Mouse (Mus musculus): ENCODE results near the gene Dapk3. TPM values are rescaled to one million over a fixed set of nuclear protein-coding genes. Genes with fewer than 3 reads are reported as not detected.

Gene Dapk3
- polyA plus RNA-seq (2017; shearing (Covaris generic)) = 10.4 TPM

DNA sequence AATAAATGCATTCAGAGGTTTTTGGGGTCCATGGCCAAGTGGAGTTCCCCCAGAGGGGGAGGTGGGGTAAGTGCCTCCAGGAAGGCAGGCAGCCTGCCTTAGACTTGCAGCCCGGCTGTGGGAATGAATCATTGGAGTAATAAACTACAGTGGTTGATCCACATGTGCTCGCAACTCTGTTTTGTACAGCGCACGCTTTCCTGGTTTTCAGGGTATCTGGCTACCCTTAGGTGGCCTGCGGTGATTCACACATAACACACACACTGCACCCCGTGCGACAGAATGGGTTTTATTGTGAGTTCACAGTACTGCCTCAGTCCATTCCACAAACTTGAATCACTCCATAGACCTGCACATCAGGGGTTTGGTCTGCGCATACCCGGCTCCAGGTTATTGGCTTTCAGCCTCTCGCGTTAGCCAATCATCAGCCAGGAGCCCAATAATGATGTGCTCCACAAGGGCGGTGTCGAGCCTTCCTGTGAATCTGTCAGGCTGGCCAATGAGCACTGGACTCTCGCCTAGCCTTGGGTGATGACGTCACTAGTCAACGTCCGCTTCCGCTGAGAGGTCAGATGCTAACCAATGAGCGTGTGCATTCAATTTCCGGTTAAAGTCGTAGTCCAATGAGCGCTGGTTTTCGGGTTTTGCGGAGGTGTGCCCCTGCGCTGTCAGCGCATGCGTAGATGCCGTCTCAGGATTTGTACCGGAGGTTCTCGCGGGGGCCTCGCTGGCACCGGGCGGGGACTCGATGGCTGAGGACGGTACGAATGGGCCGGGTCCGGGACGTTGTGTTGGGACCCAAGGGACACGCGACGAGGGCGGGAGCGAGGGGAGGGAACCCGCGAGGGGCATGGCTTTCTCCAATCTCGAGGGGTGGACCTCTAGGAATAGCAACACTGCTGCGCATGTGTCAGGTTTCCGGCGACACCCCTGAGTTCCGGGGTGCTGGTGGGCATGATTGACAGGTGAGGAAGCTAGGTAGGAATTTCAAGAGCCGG, at the start of gene Dapk3:
Gene Dapk3, plus strand, starts transcription at position 670 of the 998 bp plus-strand sequence.

DNA sequence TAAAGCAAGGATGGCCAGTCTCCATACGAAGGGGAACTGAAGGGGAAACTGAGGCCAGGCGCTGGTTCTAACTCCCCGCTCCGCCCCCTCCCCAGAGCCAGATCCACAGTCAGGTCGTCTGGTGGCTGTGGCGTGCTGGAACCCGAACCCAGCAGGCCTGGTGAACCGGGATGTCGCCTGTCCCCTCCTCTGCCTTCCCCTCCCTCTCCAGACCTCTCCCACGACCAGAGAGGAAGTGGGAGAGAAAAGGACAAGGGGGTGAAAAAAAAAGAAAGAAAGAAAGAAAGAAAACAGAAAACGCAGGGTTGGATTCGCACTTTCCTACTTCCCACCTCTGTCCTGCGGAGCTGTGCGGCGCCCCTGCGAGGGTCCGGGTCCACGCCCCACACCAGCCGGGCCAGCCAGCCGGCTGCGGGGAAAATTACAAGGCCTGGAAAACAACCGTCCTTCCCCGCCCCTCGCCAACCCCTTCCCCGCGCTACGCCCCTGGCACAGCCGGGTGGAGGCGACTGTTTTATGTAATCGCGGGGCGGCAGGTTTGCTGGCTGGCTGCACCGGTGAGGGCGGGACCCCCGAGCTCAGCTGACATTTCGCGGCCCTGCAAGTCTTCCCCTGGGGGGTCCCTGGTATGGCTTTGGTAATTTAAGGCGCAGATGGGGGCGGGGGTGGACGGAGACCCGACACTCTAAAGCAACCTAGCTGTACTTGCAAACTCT, 47.7 kb upstream of the Dapk3 start, which contains the start of gene Zbtb7a:
Gene Zbtb7a, plus strand, starts transcription at position 255 of the 716 bp plus-strand sequence.

DNA sequence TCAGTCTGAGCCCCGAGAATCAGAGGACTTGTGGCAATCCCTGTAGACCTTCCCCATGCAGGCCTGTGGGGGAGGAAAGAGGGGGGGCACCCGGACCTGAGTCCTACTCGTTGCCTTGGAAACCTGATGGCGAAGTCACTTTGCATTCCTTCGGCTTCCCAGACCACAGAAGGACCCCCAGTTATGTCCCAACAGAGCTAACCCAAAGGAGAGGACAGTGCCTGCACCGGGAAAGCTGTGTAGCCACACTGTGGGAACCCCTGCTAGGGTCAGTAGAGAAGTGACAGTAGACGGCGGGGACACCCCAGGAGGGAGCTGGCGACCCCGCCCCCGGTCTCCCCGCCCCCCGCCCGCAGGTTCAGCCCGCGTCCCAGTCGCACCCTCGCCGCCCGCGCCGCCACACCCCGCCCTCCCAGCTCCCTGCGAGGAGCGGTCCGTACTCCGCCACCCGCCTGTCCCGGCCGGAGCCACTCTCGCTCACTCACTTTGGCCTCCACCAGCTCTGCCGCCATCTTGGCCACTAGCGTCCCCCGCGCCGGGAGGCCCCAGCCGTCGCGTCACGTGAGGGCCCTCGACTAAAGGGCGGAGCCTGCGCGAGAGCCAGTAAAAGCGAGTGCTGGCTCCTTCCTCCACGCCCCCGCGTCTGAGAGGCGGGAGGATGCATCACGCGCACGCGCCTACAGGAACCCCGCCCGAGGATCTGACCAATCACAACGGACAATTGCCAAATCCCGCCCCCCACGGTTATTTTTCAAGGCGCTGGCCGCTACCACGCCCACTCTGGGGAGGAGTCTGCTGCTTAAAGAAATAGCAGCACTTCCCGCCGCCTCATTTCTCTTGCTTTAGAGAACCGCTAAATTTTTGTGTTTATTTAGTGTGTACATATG, 15.4 kb upstream of the Dapk3 start, which contains the start of gene Pias4:
Gene Pias4, minus strand, starts transcription at position 724 of the 887 bp plus-strand sequence.

DNA sequence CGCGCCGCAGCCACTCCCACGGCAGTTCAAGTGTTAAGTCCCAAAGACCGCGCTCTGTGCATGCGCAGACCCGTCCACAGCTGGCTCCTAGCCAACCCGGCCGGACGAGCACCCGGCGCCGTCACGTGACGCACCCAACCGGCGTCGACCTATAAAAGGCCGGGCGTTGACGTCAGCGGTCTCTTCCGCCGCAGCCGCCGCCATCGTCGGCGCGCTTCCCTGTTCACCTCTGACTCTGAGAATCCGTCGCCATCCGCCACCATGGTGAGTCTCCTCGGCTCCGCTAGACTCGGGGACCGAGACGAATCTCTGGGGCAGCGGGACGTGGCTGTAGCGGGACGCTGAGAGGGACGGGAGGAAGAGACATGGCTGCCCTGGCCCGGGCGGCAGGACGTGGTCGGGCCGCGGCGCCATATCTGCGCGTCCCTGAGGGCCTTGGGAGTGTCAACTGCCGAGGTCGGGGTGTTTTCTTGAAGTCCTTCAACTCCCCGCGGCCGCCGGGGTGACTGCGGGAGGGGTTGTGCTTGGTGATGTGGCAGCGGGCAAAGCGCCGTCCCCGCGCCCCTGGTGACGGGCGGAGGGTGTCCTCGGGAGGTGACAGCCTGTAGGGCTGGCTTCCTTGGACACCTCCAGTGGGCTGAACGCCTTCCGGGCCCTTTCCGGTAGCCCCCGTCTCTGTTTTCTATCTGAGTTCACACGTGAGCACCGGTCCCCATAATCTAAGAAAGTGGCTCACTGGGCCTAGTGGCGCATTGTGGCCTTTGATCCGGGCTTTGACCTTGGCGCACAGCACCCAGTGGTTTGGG, 6.1 kb upstream of the Dapk3 start, which contains the start of gene Eef2:
Gene Eef2, plus strand, starts transcription at position 166 of the 806 bp plus-strand sequence.

DNA sequence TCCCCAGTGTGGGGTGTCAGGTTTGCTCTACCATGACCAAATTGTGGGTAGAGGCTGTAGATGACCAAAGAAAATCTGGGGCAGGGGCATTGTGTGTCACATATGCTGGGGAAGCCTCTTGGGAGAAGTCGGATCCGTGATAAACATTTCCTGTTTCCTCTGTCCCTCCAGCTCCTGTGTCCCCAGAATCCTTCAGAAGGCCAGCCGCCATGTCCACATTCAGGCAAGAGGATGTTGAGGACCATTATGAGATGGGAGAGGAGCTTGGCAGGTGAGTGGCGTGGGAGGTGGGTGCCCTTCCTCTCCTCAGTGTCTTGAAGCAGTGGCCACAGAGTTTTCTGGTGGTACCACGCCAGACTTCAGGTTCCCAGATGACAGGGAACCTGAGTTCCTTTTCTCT, 1.0 kb downstream of the Dapk3 start, which contains the start of gene 4930442H23Rik:
Gene 4930442H23Rik, minus strand, starts transcription at position 45 of the 400 bp plus-strand sequence.

DNA sequence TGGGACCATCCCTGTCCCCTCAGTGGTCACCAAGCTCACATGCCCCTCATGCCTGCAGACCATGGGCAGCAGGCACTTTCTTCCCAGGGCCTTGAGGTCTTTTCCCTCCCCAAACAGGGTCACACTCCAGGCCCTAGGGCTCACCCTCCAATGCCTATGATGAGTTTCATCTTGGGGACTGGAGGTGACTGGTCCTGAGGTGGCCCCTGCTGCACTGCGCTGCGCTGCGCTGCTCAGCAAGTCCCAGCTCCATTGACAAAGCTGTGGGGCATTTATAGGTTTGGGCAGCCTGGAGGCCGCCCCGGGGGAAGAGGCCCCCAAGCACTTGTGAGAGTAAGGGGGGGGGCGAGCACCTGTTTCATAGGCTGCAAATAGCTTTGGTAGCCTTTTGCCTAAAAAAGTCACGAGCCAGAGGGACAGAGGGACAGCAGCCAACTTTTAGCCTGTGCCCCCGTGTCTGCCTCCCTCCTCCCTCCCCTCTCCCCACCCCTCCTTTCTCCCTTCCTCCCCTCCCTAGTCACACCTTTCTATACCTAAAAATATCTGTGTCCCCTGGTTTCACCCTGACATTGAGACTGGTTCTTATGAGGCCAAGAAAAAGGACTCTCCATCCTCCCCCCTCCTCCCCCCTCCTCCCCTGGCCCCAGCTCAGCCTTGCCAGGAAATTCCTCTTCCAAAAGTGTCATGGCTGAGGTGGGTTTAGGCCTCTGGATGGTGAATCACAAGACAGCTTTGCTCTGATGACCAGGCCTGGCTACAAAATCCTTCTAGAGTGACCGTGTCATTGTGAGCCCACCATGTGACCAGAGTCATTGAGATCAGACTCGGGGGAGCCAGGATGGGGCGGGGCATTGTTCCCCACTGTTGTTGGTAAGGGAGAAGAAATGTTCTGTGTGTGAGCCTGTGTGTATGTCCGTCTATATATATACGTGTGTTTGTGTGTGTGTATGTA, 19.3 kb downstream of the Dapk3 start, which contains the start of gene Nmrk2:
Gene Nmrk2, minus strand, starts transcription at position 245 of the 952 bp plus-strand sequence.

DNA sequence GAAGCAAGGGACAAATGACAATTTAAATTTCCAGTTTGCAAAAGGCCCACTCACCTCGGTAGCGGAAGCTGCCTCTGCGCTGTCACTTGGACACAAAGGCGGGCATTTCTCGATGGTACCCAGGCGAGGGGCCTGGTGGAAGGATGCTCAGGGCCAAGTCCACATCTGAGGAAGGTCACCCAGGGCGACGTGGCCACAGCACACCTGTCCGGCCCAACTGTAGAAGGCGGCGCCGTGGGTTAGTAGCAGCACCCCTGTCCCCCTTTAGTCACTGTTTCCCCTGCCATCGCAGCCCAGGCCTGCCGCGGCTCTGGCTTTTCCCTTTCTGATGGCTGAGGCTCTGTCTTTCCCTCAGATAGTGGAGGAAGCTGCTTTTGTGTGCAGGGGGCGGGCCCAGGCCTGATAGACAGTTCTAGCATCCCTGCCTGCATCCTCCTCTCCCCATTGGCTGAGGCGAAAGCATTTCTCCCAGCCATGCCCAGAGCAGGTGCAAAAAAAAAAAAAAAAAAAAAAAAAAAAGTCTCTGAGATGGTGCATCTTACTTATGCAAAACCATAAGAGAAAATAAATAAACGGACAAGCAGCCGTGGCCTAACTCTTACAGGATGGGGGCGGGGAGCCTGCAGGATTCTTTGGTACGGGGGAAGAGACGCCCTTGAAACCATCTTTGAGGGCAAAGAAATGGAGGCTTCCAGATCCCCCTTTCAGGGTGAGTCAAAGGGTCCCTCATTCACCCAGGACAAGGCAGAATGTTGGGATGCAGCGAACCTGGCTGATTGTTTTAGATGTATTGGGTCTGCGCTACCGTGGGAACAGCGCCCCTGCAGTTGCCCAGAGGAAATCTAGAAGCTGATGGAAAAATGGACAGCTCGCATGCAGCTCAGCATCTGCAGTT, 47.9 kb downstream of the Dapk3 start, which contains the start of gene Atcay:
Gene Atcay, minus strand, starts transcription at position 396 of the 895 bp plus-strand sequence.

DNA sequence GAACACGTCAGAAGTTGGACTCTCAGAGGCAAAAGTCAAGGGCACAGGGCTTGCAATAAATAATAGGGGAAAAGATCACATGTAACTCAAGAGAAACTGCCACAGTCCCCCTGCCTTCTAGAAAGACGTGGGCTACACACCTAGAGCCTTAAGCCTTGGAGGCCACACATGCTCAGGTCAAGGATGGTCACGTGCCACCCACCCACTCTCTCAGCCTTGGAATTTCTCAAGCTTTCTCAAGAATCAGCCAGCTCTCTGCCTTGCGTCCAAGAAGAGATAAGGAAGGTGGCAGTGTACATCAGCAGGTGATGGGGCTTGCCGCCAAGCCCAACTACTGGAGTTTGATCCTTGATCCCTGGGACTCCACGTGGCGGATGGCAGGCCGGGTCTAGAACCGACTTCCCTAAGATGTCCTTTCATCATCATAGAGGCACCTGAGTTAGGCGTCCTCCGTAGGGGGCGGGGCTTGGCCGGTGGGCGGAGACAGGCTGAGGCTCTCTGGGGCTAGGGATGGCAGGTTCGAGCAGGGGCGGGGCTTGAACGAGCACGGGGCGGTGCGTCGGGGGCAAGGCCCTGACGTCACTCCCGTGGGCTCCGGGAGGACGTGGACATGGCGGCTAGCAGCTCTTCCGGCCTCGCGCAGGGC, 49.9 kb downstream of the Dapk3 start, which contains the start of gene Zfr2:
Gene Zfr2, plus strand, starts transcription at position 576 of the 646 bp plus-strand sequence.

Other genes with a start within 250 kb of the Dapk3 start
- 0.09 TPM for gene Gng7, start 168.1 kb upstream of the Dapk3 start, polyA plus RNA-seq (2017; shearing (Covaris generic))
- not detected for gene Diras1, start 157.3 kb upstream of the Dapk3 start, polyA plus RNA-seq (2017; shearing (Covaris generic))
- 15.1 TPM for gene Slc39a3, start 145.6 kb upstream of the Dapk3 start, polyA plus RNA-seq (2017; shearing (Covaris generic))
- 116 TPM for gene Sgta, start 122.8 kb upstream of the Dapk3 start, polyA plus RNA-seq (2017; shearing (Covaris generic))
- 13.1 TPM for gene Thop1, start 113.0 kb upstream of the Dapk3 start, polyA plus RNA-seq (2017; shearing (Covaris generic))
- gene Creb3l3, start 84.1 kb upstream of the Dapk3 start, polyA plus RNA-seq (2017; shearing (Covaris generic)) = not detected
- gene Map2k2, start 77.1 kb upstream of the Dapk3 start, polyA plus RNA-seq (2017; shearing (Covaris generic)) = 37.8 TPM
- gene Zbtb7a, start 47.8 kb upstream of the Dapk3 start, polyA plus RNA-seq (2017; shearing (Covaris generic)) = 32.9 TPM
- 43.2 TPM for gene Pias4, start 15.1 kb upstream of the Dapk3 start, polyA plus RNA-seq (2017; shearing (Covaris generic))
- gene Eef2, start 6.4 kb upstream of the Dapk3 start, polyA plus RNA-seq (2017; shearing (Covaris generic)) = 869 TPM
- gene 4930442H23Rik, start 844 bp downstream of the Dapk3 start, polyA plus RNA-seq (2017; shearing (Covaris generic)) = not detected
- gene Nmrk2, start 19.0 kb downstream of the Dapk3 start, polyA plus RNA-seq (2017; shearing (Covaris generic)) = 0.21 TPM
- 11.9 TPM for gene Atcay, start 47.8 kb downstream of the Dapk3 start, polyA plus RNA-seq (2017; shearing (Covaris generic))
- 4.7 TPM for gene Zfr2, start 50.1 kb downstream of the Dapk3 start, polyA plus RNA-seq (2017; shearing (Covaris generic))
- 128 TPM for gene Matk, start 69.9 kb downstream of the Dapk3 start, polyA plus RNA-seq (2017; shearing (Covaris generic))
- gene Mrpl54, start 83.9 kb downstream of the Dapk3 start, polyA plus RNA-seq (2017; shearing (Covaris generic)) = 129 TPM
- gene Apba3, start 84.0 kb downstream of the Dapk3 start, polyA plus RNA-seq (2017; shearing (Covaris generic)) = 62.8 TPM
- gene Tjp3, start 108.6 kb downstream of the Dapk3 start, polyA plus RNA-seq (2017; shearing (Covaris generic)) = 18.0 TPM
- gene Pip5k1c, start 110.0 kb downstream of the Dapk3 start, polyA plus RNA-seq (2017; shearing (Covaris generic)) = 42.0 TPM
- gene Cactin, start 138.1 kb downstream of the Dapk3 start, polyA plus RNA-seq (2017; shearing (Covaris generic)) = 25.4 TPM
- gene Tbxa2r, start 145.7 kb downstream of the Dapk3 start, polyA plus RNA-seq (2017; shearing (Covaris generic)) = 55.0 TPM
- gene Gipc3, start 160.3 kb downstream of the Dapk3 start, polyA plus RNA-seq (2017; shearing (Covaris generic)) = 0.18 TPM
- gene Hmg20b, start 167.5 kb downstream of the Dapk3 start, polyA plus RNA-seq (2017; shearing (Covaris generic)) = 29.3 TPM
- 1.7 TPM for gene Mfsd12, start 174.5 kb downstream of the Dapk3 start, polyA plus RNA-seq (2017; shearing (Covaris generic))
- gene 4930404N11Rik, start 182.8 kb downstream of the Dapk3 start, polyA plus RNA-seq (2017; shearing (Covaris generic)) = 0.56 TPM
- 22.3 TPM for gene Fzr1, start 195.5 kb downstream of the Dapk3 start, polyA plus RNA-seq (2017; shearing (Covaris generic))
- 40.6 TPM for gene Dohh, start 201.4 kb downstream of the Dapk3 start, polyA plus RNA-seq (2017; shearing (Covaris generic))
- gene Gm48551, start 201.5 kb downstream of the Dapk3 start, polyA plus RNA-seq (2017; shearing (Covaris generic)) = 2.3 TPM
- gene Gm48552, start 206.0 kb downstream of the Dapk3 start, polyA plus RNA-seq (2017; shearing (Covaris generic)) = 2.6 TPM
- gene Smim24, start 210.0 kb downstream of the Dapk3 start, polyA plus RNA-seq (2017; shearing (Covaris generic)) = 13.0 TPM